Mouse (Mus musculus) erythroblast, embryonic 14.5 days (primary cell): ENCODE measurements at regions not wholly inside any gene's neighbourhood (a gene's known extent, or its start where the extent isn't known, plus 50 kb on each side); places are given as distances from the start of the nearest gene placed in this dataset.

Experiments used
- GATA1 ChIP-seq: IDR thresholded peaks from 2 replicates; pipeline ENCODE4 v1.6.1; 2012; ENCODE audit warnings: low read length, inconsistent platforms, mixed read lengths
- TAL1 ChIP-seq: IDR thresholded peaks from 3 replicates; pipeline ENCODE4 v1.6.1; 2012; ENCODE audit warnings: low read length, inconsistent platforms, mixed read lengths

- no peak for TF ChIP-seq GATA1
- no peak for TF ChIP-seq TAL1
Measured at GRCm38 (mm10) chr4:55767133-55767532, 234.9 kb upstream of the Klf4 start.
